Mouse (Mus musculus): ENCODE measurements at regions not wholly inside any gene's neighbourhood (a gene's known extent, or its start where the extent isn't known, plus 50 kb on each side); places are given as distances from the start of the nearest gene placed in this dataset.

- H3K4me3 ChIP-seq (ENCODE audit: low read depth, low read length), result no peak overlapping the region
- H3K27me3 ChIP-seq (ENCODE audit: control insufficient read depth, insufficient read depth, low read depth, low read length), result no peaks in the 10 kb centered on the region
- no peak overlapping the region for H3K27ac ChIP-seq (ENCODE audit: low read length)
- ATAC-seq (ENCODE audit: low read depth), result no peak
- no peak overlapping the region for H3K9ac ChIP-seq (ENCODE audit: low read depth, low read length)
- H3K36me3 ChIP-seq (ENCODE audit: control insufficient read depth, insufficient read depth), result no peaks in the 10 kb centered on the region
- 70% methylated on average over 19 of the region's 19 CpGs for WGBS (ENCODE audit: insufficient replicate concordance)
- H3K9me3 ChIP-seq (replicated peaks; ENCODE audit: control insufficient read depth, low read length), result no peaks in the 10 kb centered on the region
- H3K4me2 ChIP-seq (ENCODE audit: low read depth, low read length), result no peak overlapping the region
- H3K4me1 ChIP-seq (ENCODE audit: control insufficient read depth, low read depth, low read length), result no peaks in the 10 kb centered on the region
Observed at GRCm38 (mm10) chr17:70917183-70917935, 64.0 kb upstream of the Tgif1 start.

GRCm38 (mm10) chr17:70916089-70916750 lies 62.9 kb upstream of the Tgif1 start:
- WGBS (ENCODE audit: insufficient replicate concordance), result 45% methylated on average over 12 of the region's 12 CpGs
- no peak overlapping the region for H3K4me3 ChIP-seq (ENCODE audit: low read depth, low read length)
- H3K27ac ChIP-seq (ENCODE audit: low read length), result no peak overlapping the region
- no peaks in the 10 kb centered on the region for H3K4me1 ChIP-seq (ENCODE audit: control insufficient read depth, low read depth, low read length)
- no peak overlapping the region for H3K9ac ChIP-seq (ENCODE audit: low read depth, low read length)
- H3K9me3 ChIP-seq (replicated peaks; ENCODE audit: control insufficient read depth, low read length), result no peaks in the 10 kb centered on the region
- H3K36me3 ChIP-seq (ENCODE audit: control insufficient read depth, insufficient read depth), result no peaks in the 10 kb centered on the region
- no peak overlapping the region for H3K4me2 ChIP-seq (ENCODE audit: low read depth, low read length)
- H3K27me3 ChIP-seq (ENCODE audit: control insufficient read depth, insufficient read depth, low read depth, low read length), result no peaks in the 10 kb centered on the region
- ATAC-seq (ENCODE audit: low read depth), result no peak

- Histone ChIP-seq H3K4me2 (ENCODE audit: low read depth, low read length) (no peak overlapping the region), H3K9ac (ENCODE audit: low read depth, low read length) (no peak overlapping the region), H3K36me3 (ENCODE audit: control insufficient read depth, insufficient read depth) (no peaks in the 10 kb centered on the region), H3K27me3 (ENCODE audit: control insufficient read depth, insufficient read depth, low read depth, low read length) (no peaks in the 10 kb centered on the region), H3K9me3 (replicated peaks; ENCODE audit: control insufficient read depth, low read length) (no peaks in the 10 kb centered on the region), H3K27ac (ENCODE audit: low read length) (no peak overlapping the region), H3K4me1 (ENCODE audit: control insufficient read depth, low read depth, low read length) (no peaks in the 10 kb centered on the region), H3K4me3 (ENCODE audit: low read depth, low read length) (no peak overlapping the region)
- ATAC-seq (ENCODE audit: low read depth), result no peak
- WGBS (ENCODE audit: insufficient replicate concordance), result 46% methylated on average over 6 of the region's 6 CpGs
Observed at GRCm38 (mm10) chr17:70915445-70915844, 62.1 kb upstream of the Tgif1 start.

- ATAC-seq (ENCODE audit: low read depth), result no peak
- Histone ChIP-seq H3K36me3 (ENCODE audit: control insufficient read depth, insufficient read depth) (no peaks in the 10 kb centered on the region), H3K9ac (ENCODE audit: low read depth, low read length) (no peak overlapping the region), H3K4me3 (ENCODE audit: low read depth, low read length) (no peak overlapping the region), H3K4me1 (ENCODE audit: control insufficient read depth, low read depth, low read length) (no peaks in the 10 kb centered on the region), H3K27ac (ENCODE audit: low read length) (no peak overlapping the region), H3K27me3 (ENCODE audit: control insufficient read depth, insufficient read depth, low read depth, low read length) (no peaks in the 10 kb centered on the region), H3K9me3 (replicated peaks; ENCODE audit: control insufficient read depth, low read length) (no peaks in the 10 kb centered on the region), H3K4me2 (ENCODE audit: low read depth, low read length) (no peak overlapping the region)
- WGBS (ENCODE audit: insufficient replicate concordance), result 72% methylated on average over 2 of the region's 2 CpGs
Observed at GRCm38 (mm10) chr17:70910238-70910637, 56.9 kb upstream of the Tgif1 start.

- Histone ChIP-seq H3K9me3 (replicated peaks; ENCODE audit: control insufficient read depth, low read length) (no peaks in the 10 kb centered on the region), H3K27me3 (ENCODE audit: control insufficient read depth, insufficient read depth, low read depth, low read length) (no peaks in the 10 kb centered on the region), H3K36me3 (ENCODE audit: control insufficient read depth, insufficient read depth) (no peaks in the 10 kb centered on the region), H3K4me2 (ENCODE audit: low read depth, low read length) (no peak overlapping the region), H3K4me1 (ENCODE audit: control insufficient read depth, low read depth, low read length) (no peaks in the 10 kb centered on the region), H3K9ac (ENCODE audit: low read depth, low read length) (no peak overlapping the region), H3K27ac (ENCODE audit: low read length) (no peak overlapping the region), H3K4me3 (ENCODE audit: low read depth, low read length) (no peak overlapping the region)
- WGBS (ENCODE audit: insufficient replicate concordance), result 73% methylated on average over 3 of the region's 3 CpGs
- no peak for ATAC-seq (ENCODE audit: low read depth)
Observed at GRCm38 (mm10) chr17:70909573-70909972, 56.2 kb upstream of the Tgif1 start.

- Histone ChIP-seq H3K9me3 (replicated peaks; ENCODE audit: control insufficient read depth, low read length) (no peaks in the 10 kb centered on the region), H3K9ac (ENCODE audit: low read depth, low read length) (no peak overlapping the region), H3K4me2 (ENCODE audit: low read depth, low read length) (no peak overlapping the region), H3K27ac (ENCODE audit: low read length) (no peak overlapping the region), H3K4me3 (ENCODE audit: low read depth, low read length) (no peak overlapping the region), H3K36me3 (ENCODE audit: control insufficient read depth, insufficient read depth) (no peaks in the 10 kb centered on the region), H3K27me3 (ENCODE audit: control insufficient read depth, insufficient read depth, low read depth, low read length) (no peaks in the 10 kb centered on the region), H3K4me1 (ENCODE audit: control insufficient read depth, low read depth, low read length) (no peaks in the 10 kb centered on the region)
- 66% methylated on average over 2 of the region's 2 CpGs for WGBS (ENCODE audit: insufficient replicate concordance)
- no peak for ATAC-seq (ENCODE audit: low read depth)
Observed at GRCm38 (mm10) chr17:70908328-70908727, 55.0 kb upstream of the Tgif1 start.
